Mouse (Mus musculus): Measurements from ENCODE around the gene Rnf212b. TPM values are rescaled to one million over a fixed set of nuclear protein-coding genes. Genes with fewer than 3 reads are reported as not detected.

Gene Rnf212b
- polyA plus RNA-seq, 3 experiments from 2014 or later = not detected

DNA sequence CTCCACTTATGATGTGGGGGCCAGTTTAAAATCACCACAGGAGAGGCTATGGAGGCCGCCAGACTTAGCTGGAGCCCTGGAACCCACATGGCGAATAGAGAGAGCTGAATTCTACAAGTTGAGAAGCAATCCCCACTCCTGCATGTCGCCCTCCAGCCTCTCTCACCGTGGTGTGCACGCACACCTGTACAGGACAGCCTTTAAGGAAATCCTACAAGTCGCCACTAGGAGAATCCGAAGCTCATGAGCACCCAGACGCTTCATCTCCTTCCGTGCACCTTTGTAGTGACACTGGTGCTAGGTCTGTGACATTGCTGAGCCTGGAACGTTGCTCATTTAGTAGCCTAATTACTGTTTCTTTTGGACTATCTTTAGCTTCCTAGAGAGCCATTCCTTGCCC is 14.3 kb upstream of the Rnf212b start:
- no peak for ATAC-seq

GRCm38 (mm10) chr14:54802428-54802827 is 11.5 kb upstream of the Rnf212b start:
- ATAC-seq = no peak

GRCm38 (mm10) chr14:54806124-54806523 is 7.8 kb upstream of the Rnf212b start:
- no peak for ATAC-seq

DNA sequence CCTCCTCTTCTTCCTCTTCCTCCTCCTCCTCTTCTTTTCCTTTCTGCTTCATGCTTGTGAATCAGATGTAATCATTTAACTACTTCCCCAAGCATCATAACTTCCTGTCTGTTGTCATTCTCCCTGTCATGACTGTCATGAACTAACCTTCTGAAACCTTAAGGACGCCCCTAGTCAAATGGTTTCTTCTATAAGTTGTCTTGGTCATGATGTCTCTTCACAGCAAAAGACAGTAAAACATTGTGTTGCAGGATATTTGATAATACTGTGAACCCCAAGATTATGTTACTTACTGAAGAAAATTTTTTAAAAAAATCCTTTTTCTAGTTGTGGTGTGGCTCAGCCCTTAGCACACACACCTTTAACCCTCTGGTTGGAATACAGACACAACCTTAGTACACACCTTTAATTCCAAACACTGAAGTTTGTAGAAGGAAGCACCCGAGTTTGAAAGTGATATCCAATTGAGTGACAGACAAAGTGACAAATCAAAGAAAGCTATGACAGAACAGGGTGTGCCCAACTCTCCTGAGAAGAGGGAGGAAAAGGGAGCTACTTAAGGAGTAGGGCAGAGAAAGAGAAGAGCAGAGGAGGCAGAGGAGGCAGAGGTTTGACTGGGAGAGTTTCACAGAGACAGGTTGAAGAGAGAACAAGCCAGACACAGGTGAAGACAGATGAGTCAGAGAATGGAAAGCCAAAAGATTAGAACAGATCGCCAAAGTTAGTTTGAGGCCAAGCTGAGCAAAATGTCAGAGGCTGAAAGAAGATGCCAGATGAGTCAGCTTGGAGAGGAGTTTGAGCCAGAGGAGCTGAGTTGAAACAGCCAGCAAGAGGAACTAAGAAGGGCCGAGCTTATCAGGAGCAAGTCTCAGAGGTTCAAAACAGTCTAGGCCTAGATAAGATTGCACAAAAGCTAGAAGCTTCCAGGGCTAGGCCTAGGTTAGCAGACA is 4.9 kb upstream of the Rnf212b start:
- no peak for ATAC-seq

GRCm38 (mm10) chr14:54809668-54810033 is 4.3 kb upstream of the Rnf212b start:
- no peak for ATAC-seq

DNA sequence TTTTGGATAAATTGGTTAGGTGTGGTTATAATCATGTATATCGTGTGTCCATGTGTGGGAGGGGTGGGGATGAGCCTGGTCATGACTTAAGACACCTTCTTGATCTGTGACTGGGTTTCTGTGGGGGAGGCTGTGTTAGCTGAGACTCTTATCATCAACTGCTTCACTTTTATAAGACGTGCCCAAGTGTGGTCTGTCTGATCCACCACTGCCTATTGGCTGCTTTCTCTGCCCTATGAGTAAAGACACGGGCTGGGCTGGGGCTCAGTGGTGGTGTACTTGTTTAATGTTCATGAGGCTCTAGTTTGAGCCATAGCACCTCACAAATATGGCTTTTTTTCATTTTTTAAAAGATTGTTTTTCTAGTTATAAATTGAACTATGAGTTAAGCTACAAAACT is 1.8 kb downstream of the Rnf212b start:
- no peak for ATAC-seq

DNA sequence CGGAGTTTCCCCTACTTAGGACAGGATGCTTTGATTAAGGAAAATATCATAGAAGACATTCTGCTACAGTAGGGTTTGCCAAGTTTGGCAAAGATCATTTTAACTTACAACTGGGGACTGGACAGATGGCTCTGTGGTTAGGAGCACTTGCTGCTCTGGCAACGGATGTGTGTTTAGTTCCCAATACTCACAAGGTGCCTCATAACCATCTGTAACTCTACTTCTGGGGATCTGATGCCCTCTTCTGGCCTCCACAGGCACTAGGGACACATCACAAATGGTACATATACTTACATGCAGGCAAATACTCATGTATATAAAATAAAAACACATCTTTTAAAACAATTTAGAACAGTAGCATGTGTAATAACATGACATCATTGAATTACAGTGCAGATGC is 3.9 kb downstream of the Rnf212b start:
- ATAC-seq = no peak

- no peak for ATAC-seq
Measured at GRCm38 (mm10) chr14:54822301-54822700, 8.4 kb downstream of the Rnf212b start.

- no peak for ATAC-seq
Measured at GRCm38 (mm10) chr14:54823716-54824115, 9.8 kb downstream of the Rnf212b start.

DNA sequence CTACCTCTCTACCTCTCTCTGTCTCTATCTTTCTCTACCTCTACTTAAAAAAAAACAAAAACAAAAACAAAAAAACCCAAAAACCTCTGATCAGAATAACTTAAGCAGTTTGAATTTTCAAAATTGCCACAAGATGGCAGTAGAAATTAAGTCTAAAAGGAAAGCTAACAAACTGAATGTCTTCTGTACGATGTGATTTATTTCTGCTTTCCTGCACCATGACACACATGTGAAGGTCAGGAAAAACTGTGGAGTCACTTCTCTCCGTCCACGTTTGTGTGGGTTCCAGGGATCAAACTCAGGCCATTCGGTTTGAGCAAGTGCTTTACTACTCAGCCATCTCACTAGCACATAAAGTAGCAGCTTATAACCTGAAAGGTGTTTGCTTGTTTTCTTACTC is 29.5 kb downstream of the Rnf212b start:
- peak; percentile 41 for ATAC-seq

DNA sequence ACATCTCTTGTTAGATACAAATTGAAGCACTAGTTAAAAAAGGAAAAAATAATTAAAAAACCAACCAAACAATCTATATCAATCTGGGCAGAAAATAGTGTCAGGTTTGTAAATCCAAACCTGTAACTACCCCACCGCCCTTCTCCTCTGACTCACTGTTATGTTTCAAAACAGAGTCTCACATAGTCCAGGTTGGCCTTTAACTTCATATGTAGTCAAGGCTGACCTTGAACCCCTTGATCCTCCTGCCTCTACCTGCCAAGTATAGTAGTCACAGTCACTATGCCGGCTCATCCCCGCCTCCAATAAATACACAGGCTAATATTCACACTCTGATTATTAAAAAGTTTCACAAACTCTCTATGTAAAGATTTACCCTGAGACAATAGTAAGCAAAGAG is 41.8 kb downstream of the Rnf212b start:
- no peak for ATAC-seq

DNA sequence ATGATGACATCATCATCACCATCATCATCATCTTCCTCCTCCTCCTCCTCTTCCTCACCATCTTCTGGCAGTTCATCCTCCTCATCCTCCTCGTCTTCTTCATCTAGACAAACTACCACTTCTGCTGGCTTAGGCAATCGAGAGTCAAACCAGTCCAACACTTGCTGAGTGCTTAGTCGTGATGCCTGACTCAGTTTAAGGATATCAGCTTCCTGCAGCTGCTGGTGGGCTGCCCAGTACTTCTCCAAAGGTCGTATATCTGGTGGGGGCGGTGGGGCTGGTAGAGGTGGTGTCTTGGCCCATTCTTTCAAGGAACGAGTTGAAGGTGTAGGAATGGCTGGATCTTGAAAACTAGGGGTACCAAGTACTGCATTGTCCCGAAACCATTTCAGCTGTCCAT is 42.8 kb downstream of the Rnf212b start:
- ATAC-seq = no peak

DNA sequence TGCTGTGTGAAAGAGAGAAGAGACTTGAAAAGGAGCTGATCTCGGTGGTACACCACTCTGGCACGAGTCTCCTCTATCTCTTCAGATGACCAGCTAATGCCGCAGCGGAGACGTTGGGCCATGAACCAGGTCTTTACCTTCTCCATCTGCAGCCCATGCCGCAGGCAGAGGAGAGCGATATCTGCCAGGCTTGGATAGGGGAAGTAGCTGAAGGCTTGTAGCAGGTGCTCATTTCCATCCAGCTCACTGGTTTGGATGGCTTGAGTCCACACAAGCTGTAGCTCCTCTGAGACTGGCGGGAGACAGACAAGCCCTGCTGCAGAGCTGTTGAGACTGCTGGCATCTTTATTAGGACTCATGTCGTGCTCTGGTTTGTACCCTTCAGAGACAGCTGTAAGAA is 44.0 kb downstream of the Rnf212b start:
- ATAC-seq = no peak

GRCm38 (mm10) chr14:54860511-54860910 is 46.6 kb downstream of the Rnf212b start:
- ATAC-seq = no peak

DNA sequence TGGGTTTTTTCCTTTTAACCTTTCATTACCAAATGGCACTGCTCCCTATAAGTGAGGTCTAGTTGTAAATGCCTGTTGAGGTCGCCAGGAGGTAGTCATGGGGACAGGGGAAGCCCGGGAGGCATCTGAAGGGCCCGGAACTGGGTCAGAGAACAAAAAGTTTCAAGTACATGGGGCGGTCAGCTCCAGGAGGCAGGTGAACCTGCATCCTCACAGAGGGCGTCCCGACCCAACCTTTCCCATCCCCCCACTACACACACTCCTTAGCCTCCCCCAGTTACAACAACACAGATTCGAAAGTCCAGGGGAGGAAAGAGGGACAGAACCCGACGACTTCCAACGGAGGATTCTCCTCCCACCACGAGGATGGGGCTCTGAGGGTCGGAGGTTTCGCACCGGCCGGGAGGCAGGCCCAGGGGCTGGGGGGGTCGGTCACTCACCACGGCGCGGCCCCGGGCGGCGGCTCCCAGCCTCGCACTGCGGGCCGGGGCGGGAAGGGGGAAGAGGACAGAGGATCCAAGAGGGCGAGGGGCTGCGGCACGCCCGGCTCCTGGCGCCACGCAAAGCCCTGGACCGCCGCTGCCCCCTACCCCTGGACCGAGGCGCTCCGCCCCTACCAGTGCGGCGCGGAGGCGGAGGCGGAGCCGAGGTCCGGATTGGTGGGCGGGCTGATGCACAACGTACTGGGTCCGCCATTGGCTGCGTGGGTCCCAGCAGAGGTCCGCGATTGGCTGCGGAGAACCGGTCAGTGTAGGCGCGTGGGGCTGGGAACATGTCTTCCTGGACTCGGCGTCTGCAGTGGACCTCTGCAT is 49.8 kb downstream of the Rnf212b start:
- ATAC-seq = peak; percentile 91

GRCm38 (mm10) chr14:54864313-54865036 is 50.5 kb downstream of the Rnf212b start:
- peak; percentile 62 for ATAC-seq

GRCm38 (mm10) chr14:54865626-54866025 is 51.7 kb downstream of the Rnf212b start:
- ATAC-seq = no peak

DNA sequence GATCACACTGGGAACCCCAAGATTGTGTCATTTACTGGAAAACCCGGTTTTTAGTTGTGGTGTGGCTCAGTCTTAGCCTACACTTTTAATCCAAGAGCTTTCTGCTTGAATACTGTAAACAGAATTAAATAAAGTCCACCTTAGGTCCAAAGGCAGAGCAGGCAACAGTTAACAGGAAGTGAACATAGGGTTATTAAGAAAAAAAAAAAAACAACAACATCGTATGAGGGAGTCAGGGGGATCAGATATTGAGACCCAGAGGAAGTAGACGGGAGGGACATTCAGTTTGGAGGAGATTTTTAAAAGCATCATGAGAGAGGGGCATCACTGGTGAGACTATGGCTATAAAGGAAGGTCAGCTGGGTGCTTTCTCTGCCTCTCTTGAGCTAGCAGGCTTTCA is 52.3 kb downstream of the Rnf212b start:
- ATAC-seq = no peak

- no peak for ATAC-seq
Measured at GRCm38 (mm10) chr14:54866936-54867335, 53.0 kb downstream of the Rnf212b start.

DNA sequence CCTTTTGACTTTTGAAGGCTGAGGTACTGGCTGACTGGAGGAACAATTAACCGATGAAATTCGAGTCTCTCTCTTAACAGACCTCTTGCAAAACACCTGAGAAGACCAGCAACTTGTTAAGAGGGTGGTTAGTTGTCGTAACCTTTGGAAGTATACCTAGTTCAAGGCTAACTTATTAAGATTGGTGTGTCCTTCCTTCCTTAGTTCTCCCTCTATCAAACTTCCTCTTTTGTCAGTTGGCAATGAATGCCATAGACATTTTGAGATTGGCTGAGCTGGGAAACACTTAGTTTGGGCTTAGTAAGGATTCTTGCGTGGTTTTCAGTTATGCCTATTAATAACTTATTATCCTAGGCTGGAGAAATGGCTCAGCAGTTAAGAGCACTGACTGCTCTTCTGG is 54.1 kb downstream of the Rnf212b start:
- no peak for ATAC-seq

DNA sequence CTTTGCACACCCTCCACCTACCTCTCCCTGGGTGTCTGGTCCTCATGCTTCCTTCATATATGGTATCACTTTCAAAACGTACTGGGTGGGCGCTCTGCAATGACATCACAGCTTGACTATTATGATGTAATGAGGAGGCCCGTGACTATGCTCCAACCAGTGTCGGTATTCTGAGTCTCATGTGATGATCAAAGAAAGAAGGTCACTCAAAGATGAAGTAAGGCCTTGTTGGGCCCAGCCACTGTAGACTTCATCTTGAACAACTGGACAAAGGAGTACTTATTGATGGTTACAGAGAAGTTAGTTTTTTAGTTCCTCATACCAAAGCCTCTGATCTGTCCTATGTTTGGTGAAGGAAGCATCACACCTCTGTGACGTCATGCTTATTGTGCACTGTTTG is 56.9 kb downstream of the Rnf212b start, which contains the start of gene Homez:
TSS of gene Homez (minus strand) at position 101 of the 400 bp plus-strand sequence.
- no peak for ATAC-seq

- ATAC-seq = no peak
Measured at GRCm38 (mm10) chr14:54874165-54874564, 60.2 kb downstream of the Rnf212b start.

Measured in inflammation-experienced regulatory T-cells, adult 6 months (primary cell).